Mouse (Mus musculus): ENCODE results near the gene Pip4k2c. TPM values are rescaled to one million over a fixed set of nuclear protein-coding genes. Genes with fewer than 3 reads are reported as not detected.
A peak's percentile ranks its signal among the peaks of the same experiment; 100 is the strongest.

Pip4k2c gene
- polyA plus RNA-seq, 1 experiment from 2014 or later: 16.4 TPM

DNA sequence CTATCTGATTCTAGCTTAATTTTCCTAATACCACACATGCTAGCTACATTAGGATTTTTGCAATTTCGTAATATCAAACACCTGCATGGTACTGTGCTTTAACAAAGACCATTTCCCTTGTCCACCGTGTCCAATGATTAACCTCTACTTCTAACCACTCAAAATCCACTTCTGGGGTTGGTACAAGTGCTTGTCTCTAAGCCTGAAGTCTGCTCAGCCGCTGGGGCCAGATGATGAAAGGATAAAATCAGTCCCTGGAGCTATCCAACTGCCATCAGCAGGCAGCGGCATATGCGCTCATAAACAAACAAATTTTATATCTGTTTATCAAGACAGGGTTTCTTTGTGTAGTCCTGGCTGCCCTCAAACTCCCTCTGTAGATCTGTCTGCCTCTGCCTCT lies 6.8 kb downstream of the Pip4k2c start:
- Histone ChIP-seq H3K9me3 (ENCODE audit: control insufficient read depth, low read length) (no peaks in the 10 kb centered on the region), H3K9ac (ENCODE audit: low read length) (no peak overlapping the region), H3K36me3 (ENCODE audit: control insufficient read depth, insufficient read depth, low read length) (peaks cover 6% of the 10 kb centered on the region; the same call in 1 of the 2 replicates), H3K27ac (ENCODE audit: low read depth, low read length) (no peak overlapping the region), H3K4me2 (ENCODE audit: low read depth, low read length, severe bottlenecking) (no peak overlapping the region), H3K4me3 (ENCODE audit: low read depth, low read length) (no peak overlapping the region), H3K4me1 (replicated peaks; ENCODE audit: control insufficient read depth, insufficient read depth, low read length) (0 out of 2 replicates have a peak, but pooled peaks cover 2% of the 10 kb centered on the region), H3K27me3 (ENCODE audit: control insufficient read depth, insufficient read depth, low read length) (no peaks in the 10 kb centered on the region)
- no peak for DNase-seq (ENCODE audit: low spot score)
- 93% methylated on average over 5 of the region's 5 CpGs for WGBS
- no peak for ATAC-seq (replicated peaks; ENCODE audit: low FRiP score)

DNA sequence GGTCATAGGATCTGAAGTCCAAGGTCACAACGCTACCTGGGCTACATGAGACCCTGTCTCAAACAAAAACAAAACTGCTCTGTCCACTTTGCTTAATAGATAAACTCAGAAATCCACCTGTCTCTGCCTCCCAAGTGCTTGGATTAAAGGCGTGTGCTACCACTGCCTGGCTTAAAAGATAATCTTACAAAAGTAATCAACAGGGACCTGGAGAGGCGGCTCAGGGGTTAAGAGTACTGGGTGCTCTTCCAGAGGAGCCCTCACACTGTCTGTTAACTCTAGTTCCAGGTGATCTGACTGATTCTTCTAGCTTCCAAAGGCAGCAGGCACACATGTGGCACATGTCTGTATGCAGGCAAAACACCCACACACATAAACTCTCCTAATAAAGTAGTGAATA lies 8.3 kb downstream of the Pip4k2c start:
- DNase-seq (ENCODE audit: low spot score) (no peak), ATAC-seq (replicated peaks; ENCODE audit: low FRiP score) (no peak)
- no peak overlapping the region for H3K27ac ChIP-seq (ENCODE audit: low read depth, low read length)
- H3K9me3 ChIP-seq (ENCODE audit: control insufficient read depth, low read length): no peaks in the 10 kb centered on the region
- peaks cover 6% of the 10 kb centered on the region; the same call in 1 of the 2 replicates for H3K36me3 ChIP-seq (ENCODE audit: control insufficient read depth, insufficient read depth, low read length)
- H3K4me1 ChIP-seq (replicated peaks; ENCODE audit: control insufficient read depth, insufficient read depth, low read length): no peaks in the 10 kb centered on the region
- H3K4me2 ChIP-seq (ENCODE audit: low read depth, low read length, severe bottlenecking): no peak overlapping the region
- H3K9ac ChIP-seq (ENCODE audit: low read length): no peak overlapping the region
- 92% methylated on average over 3 of the region's 3 CpGs for WGBS
- no peaks in the 10 kb centered on the region for H3K27me3 ChIP-seq (ENCODE audit: control insufficient read depth, insufficient read depth, low read length)
- H3K4me3 ChIP-seq (ENCODE audit: low read depth, low read length): no peak overlapping the region

DNA sequence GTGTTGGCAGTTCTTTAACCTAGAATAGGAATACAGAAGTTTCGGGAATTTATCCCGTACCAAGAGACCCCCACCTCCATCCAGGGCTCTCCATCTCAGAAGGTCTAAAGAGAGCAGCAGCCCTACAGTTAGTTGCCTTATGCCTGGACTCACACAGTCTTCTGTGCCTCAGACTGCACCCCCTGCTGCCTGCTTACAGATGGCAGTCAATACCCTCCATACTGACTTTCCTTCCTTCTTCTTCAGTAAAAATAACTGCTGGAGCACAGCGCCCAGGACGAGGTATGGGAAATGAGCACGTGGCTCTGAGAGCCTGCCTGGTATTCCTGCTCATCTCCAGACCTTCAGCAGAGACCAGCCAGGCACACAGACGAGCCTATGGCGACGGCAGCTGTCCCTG lies 11.1 kb downstream of the Pip4k2c start:
- 88% methylated on average over 8 of the region's 8 CpGs for WGBS
- no peak overlapping the region for H3K4me3 ChIP-seq (ENCODE audit: low read depth, low read length)
- peaks cover 3% of the 10 kb centered on the region; the same call in 1 of the 2 replicates for H3K36me3 ChIP-seq (ENCODE audit: control insufficient read depth, insufficient read depth, low read length)

DNA sequence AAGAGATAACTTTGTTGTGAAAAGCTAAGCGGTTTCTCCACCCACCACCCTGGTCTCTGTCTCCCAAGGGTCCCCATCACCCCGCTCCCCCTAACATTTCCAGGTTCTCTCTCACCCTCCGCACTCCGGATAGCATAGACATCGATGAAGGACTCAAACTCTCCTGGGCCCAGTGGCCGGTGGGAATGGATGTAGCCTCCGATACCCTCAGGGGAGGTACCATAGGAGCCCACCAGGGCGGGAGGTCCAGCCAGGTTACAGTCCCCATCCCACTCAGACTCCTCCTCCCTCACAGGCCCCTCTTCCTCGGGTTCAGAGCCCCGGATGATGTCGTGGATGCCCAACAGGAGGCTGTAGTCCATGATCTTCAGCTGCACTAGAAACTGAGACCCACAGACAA lies 11.9 kb downstream of the Pip4k2c start:
- WGBS: 79% methylated on average over 11 of the region's 11 CpGs
- peaks cover 10% of the 10 kb centered on the region for H3K4me1 ChIP-seq (replicated peaks; ENCODE audit: control insufficient read depth, insufficient read depth, low read length)

More for the DNA sequence above, 11.1 kb downstream of the Pip4k2c start:
- Histone ChIP-seq H3K4me2 (ENCODE audit: low read depth, low read length, severe bottlenecking) (no peak overlapping the region), H3K9ac (ENCODE audit: low read length) (no peak overlapping the region), H3K4me1 (replicated peaks; ENCODE audit: control insufficient read depth, insufficient read depth, low read length) (peaks cover 7% of the 10 kb centered on the region; the same call in 1 of the 2 replicates), H3K27ac (ENCODE audit: low read depth, low read length) (no peak overlapping the region), H3K27me3 (ENCODE audit: control insufficient read depth, insufficient read depth, low read length) (no peaks in the 10 kb centered on the region), H3K9me3 (ENCODE audit: control insufficient read depth, low read length) (no peaks in the 10 kb centered on the region)
- no peak for ATAC-seq (replicated peaks; ENCODE audit: low FRiP score)
- no peak for DNase-seq (ENCODE audit: low spot score)

DNA sequence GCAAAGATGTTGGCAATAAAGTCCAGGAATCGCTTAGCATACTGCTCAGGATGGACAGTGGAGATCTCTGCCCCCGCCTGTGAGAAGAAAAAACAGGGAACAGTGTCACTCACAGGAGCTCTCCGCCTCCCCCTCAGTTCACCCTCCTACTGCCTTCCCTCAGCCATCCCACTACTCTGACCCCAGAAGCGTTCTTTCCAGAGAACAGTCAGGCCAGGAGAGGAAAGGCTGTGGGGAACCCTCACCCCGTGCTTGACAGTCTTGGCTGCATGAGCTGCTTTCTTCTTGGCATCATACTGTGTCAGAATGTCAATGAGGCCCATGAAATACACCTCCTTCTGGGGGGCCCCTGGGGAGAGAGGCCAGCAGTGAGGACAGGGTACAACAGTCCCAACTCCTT lies 12.3 kb downstream of the Pip4k2c start:
- Histone ChIP-seq H3K27ac (ENCODE audit: low read depth, low read length) (no peak overlapping the region), H3K27me3 (ENCODE audit: control insufficient read depth, insufficient read depth, low read length) (no peaks in the 10 kb centered on the region), H3K4me2 (ENCODE audit: low read depth, low read length, severe bottlenecking) (no peak overlapping the region), H3K36me3 (ENCODE audit: control insufficient read depth, insufficient read depth, low read length) (peaks cover 3% of the 10 kb centered on the region; the same call in 1 of the 2 replicates), H3K9me3 (ENCODE audit: control insufficient read depth, low read length) (no peaks in the 10 kb centered on the region), H3K4me3 (ENCODE audit: low read depth, low read length) (no peak overlapping the region), H3K4me1 (replicated peaks; ENCODE audit: control insufficient read depth, insufficient read depth, low read length) (peaks cover 13% of the 10 kb centered on the region), H3K9ac (ENCODE audit: low read length) (no peak overlapping the region)
- ATAC-seq (replicated peaks; ENCODE audit: low FRiP score): no peak
- 69% methylated on average over 5 of the region's 5 CpGs for WGBS
- no peak for DNase-seq (ENCODE audit: low spot score)

More for the DNA sequence above, 11.9 kb downstream of the Pip4k2c start:
- Histone ChIP-seq H3K4me2 (ENCODE audit: low read depth, low read length, severe bottlenecking) (no peak overlapping the region), H3K9ac (ENCODE audit: low read length) (no peak overlapping the region), H3K9me3 (ENCODE audit: control insufficient read depth, low read length) (no peaks in the 10 kb centered on the region), H3K4me3 (ENCODE audit: low read depth, low read length) (no peak overlapping the region), H3K27me3 (ENCODE audit: control insufficient read depth, insufficient read depth, low read length) (no peaks in the 10 kb centered on the region), H3K27ac (ENCODE audit: low read depth, low read length) (no peak overlapping the region), H3K36me3 (ENCODE audit: control insufficient read depth, insufficient read depth, low read length) (peaks cover 3% of the 10 kb centered on the region; the same call in 1 of the 2 replicates)
- ATAC-seq (replicated peaks; ENCODE audit: low FRiP score) (no peak), DNase-seq (ENCODE audit: low spot score) (no peak)

DNA sequence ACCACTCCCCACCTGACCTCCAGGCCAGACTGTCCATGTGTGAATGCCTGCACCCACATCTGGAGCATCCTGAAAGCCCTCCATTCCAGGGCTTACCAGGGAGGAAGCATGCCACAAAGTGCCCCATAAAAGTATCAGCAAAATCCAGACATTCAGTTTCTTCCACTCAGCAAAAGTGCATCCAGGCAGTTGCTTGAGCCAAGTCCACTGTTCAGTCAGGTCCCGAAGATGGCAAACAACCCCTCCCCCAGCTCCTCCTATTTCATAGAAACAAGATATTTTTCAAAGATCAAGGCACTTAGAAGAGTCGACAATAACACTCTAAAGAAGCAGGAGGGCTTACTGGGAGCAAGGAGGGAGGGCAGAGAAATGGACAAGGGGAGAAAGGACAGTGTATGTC lies 12.9 kb downstream of the Pip4k2c start:
- DNase-seq (ENCODE audit: low spot score) (no peak), ATAC-seq (replicated peaks; ENCODE audit: low FRiP score) (no peak)
- H3K9me3 ChIP-seq (ENCODE audit: control insufficient read depth, low read length): no peaks in the 10 kb centered on the region
- peaks cover 13% of the 10 kb centered on the region for H3K4me1 ChIP-seq (replicated peaks; ENCODE audit: control insufficient read depth, insufficient read depth, low read length)
- no peaks in the 10 kb centered on the region; the same call in 1 of the 2 replicates for H3K36me3 ChIP-seq (ENCODE audit: control insufficient read depth, insufficient read depth, low read length)
- 80% methylated on average over 2 of the region's 2 CpGs for WGBS
- no peak overlapping the region for H3K27ac ChIP-seq (ENCODE audit: low read depth, low read length)
- H3K4me3 ChIP-seq (ENCODE audit: low read depth, low read length): no peak overlapping the region
- no peak overlapping the region for H3K4me2 ChIP-seq (ENCODE audit: low read depth, low read length, severe bottlenecking)
- H3K27me3 ChIP-seq (ENCODE audit: control insufficient read depth, insufficient read depth, low read length): no peaks in the 10 kb centered on the region
- no peak overlapping the region for H3K9ac ChIP-seq (ENCODE audit: low read length)

DNA sequence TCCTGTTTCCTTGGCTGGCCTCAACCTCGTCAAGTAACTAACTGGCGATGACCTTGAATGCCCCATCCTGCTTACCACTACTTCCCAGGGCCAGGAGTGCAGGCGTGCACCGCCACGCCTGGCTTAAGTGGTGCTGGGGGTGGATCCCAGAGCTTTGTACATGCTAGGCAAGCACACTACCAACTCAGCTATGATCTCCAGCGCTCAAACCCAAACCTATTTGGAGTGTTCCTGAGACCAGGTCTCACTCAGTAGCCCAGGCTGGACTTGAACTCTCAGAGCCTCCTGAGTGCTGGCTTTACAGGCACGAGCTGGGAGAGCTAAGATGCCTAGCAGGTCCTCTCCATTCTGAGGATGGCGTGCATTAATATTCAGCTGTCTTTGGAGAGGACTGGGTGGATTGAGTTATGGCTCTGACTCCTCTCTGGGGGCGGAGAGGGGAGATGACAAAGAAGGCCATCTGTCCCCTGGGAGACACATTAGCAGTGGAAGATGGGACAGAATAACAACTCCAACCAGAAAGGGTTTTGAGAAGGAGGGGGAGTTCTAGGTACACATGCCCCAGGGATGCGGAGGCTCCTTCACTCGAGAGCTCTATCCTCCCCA lies 13.8 kb downstream of the Pip4k2c start:
- Histone ChIP-seq H3K27ac (ENCODE audit: low read depth, low read length) (no peak overlapping the region), H3K4me3 (ENCODE audit: low read depth, low read length) (no peak overlapping the region)

DNA sequence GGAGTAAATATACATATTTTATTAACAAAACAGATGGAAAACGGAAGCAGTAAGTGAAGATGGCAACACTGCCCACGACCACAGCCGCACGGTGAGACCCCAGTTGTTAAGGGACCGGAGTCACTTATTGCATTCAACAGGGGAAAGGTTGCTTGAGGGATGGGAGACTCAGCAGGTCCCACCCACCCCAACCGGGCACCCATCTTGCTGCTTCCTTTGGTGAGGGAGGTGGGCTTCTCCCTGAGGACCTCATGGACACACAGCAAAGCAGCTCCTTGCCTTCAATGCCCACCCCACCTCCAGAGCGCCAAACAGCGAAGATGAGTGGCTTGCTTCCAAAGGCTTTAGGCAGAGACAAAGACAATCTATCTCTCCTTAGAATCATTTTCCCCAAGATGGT lies 14.3 kb downstream of the Pip4k2c start:
- WGBS: 92% methylated on average over 8 of the region's 8 CpGs
- Histone ChIP-seq H3K9ac (ENCODE audit: low read length) (no peak overlapping the region), H3K9me3 (ENCODE audit: control insufficient read depth, low read length) (no peaks in the 10 kb centered on the region), H3K4me3 (ENCODE audit: low read depth, low read length) (no peak overlapping the region), H3K4me1 (replicated peaks; ENCODE audit: control insufficient read depth, insufficient read depth, low read length) (peaks cover 13% of the 10 kb centered on the region), H3K27ac (ENCODE audit: low read depth, low read length) (no peak overlapping the region), H3K36me3 (ENCODE audit: control insufficient read depth, insufficient read depth, low read length) (no peaks in the 10 kb centered on the region; the same call in 1 of the 2 replicates), H3K4me2 (ENCODE audit: low read depth, low read length, severe bottlenecking) (no peak overlapping the region), H3K27me3 (ENCODE audit: control insufficient read depth, insufficient read depth, low read length) (no peaks in the 10 kb centered on the region)
- no peak for DNase-seq (ENCODE audit: low spot score)
- no peak for ATAC-seq (replicated peaks; ENCODE audit: low FRiP score)

More for the DNA sequence above, 13.8 kb downstream of the Pip4k2c start:
- Histone ChIP-seq H3K4me1 (replicated peaks; ENCODE audit: control insufficient read depth, insufficient read depth, low read length) (peaks cover 13% of the 10 kb centered on the region), H3K9ac (ENCODE audit: low read length) (no peak overlapping the region), H3K36me3 (ENCODE audit: control insufficient read depth, insufficient read depth, low read length) (no peaks in the 10 kb centered on the region; the same call in 1 of the 2 replicates), H3K27me3 (ENCODE audit: control insufficient read depth, insufficient read depth, low read length) (no peaks in the 10 kb centered on the region), H3K4me2 (ENCODE audit: low read depth, low read length, severe bottlenecking) (no peak overlapping the region), H3K9me3 (ENCODE audit: control insufficient read depth, low read length) (no peaks in the 10 kb centered on the region)
- DNase-seq (ENCODE audit: low spot score) (no peak), ATAC-seq (replicated peaks; ENCODE audit: low FRiP score) (no peak)
- 89% methylated on average over 11 of the region's 11 CpGs for WGBS

DNA sequence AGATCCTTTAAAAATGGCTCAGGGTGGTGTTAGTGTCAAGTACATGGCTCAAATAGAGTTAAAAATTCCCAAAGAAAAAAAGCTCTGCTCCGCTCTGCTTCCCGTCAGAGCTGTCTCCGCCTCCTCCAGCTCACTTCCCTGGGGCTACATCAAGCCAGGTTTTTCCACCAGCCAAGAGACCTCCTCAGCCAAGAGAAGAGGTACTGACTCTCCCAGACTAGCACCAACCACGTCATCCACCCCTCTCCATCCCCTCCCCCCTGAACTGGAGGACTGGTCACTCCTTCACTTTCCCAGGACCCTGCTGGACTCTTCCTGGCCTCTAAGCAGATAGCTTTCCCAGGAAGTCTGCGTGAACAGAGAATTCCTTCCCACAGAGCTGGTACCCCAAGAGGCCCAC lies 15.0 kb downstream of the Pip4k2c start:
- Histone ChIP-seq H3K9ac (ENCODE audit: low read length) (peak overlapping the region; percentile 94), H3K27me3 (ENCODE audit: control insufficient read depth, insufficient read depth, low read length) (no peaks in the 10 kb centered on the region)

More for the DNA sequence above, 15.0 kb downstream of the Pip4k2c start:
- no peaks in the 10 kb centered on the region; the same call in 1 of the 2 replicates for H3K36me3 ChIP-seq (ENCODE audit: control insufficient read depth, insufficient read depth, low read length)
- H3K27ac ChIP-seq (ENCODE audit: low read depth, low read length): peak overlapping the region; percentile 84; the same call in 1 of the 2 replicates
- H3K4me1 ChIP-seq (replicated peaks; ENCODE audit: control insufficient read depth, insufficient read depth, low read length): peaks cover 13% of the 10 kb centered on the region
- peak overlapping the region; percentile 84 for H3K4me3 ChIP-seq (ENCODE audit: low read depth, low read length)
- H3K9me3 ChIP-seq (ENCODE audit: control insufficient read depth, low read length): no peaks in the 10 kb centered on the region
- H3K4me2 ChIP-seq (ENCODE audit: low read depth, low read length, severe bottlenecking): peak overlapping the region; percentile 90
- DNase-seq (ENCODE audit: low spot score): peak; percentile 67
- ATAC-seq (replicated peaks; ENCODE audit: low FRiP score): peak; percentile 37
- 4% methylated on average over 5 of the region's 5 CpGs for WGBS

Data from forebrain, embryonic 11.5 days (tissue).